Mouse (Mus musculus) heart, postnatal 0 days (tissue): ENCODE measurements around the gene Dgcr8.

Source experiments
- CTCF ChIP-seq: IDR thresholded peaks from 2 replicates; pipeline ENCODE4 v1.5.1; 2016; ENCODE audit warnings: antibody characterized with exemption, control low read depth, low read depth
- EP300 ChIP-seq: IDR thresholded peaks from 2 replicates; pipeline ENCODE4 v1.6.1; 2016; ENCODE audit warnings: antibody characterized with exemption, low read depth

DNA sequence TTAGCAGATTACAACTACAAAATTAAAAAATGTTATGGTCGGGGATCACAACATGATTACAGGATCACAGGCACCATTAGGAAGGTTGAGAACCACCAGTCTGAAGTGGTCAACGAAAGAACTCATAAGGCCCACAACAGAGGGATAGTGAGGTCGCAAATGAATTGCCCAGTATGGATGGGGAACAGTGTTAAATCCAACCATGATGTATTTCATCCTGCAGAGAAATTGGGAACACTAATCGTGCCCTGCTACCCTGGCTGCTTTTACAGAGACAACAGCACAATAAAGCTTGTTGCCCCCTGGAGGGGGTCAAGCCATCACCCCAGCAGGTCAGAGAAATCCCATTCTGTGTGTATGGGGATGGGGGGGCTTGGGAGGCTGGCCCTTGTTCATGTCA, 38.8 kb downstream of the Dgcr8 start:
- TF ChIP-seq EP300 (no peak), CTCF (no peak)
